Mouse (Mus musculus) hindbrain, embryonic 14.5 days (tissue): ENCODE measurements around the gene Chrd. TPM values are rescaled to one million over a fixed set of nuclear protein-coding genes. Genes with fewer than 3 reads are reported as not detected.

Experiments
- ATAC-seq: fragments of 200-750 bp; cut with Nextera tagmentation; 2 replicates; pipeline ENCODE4 v1.8.0; 2017; ENCODE audit warnings: moderate number of reproducible peaks, mild to moderate bottlenecking, moderate TSS enrichment, moderate library complexity; ENCODE audit not compliant: low FRiP score
- DNase-seq: peaks from one replicate; pipeline ENCODE4 v3.0.0-alpha.2; 2015; ENCODE audit warnings: low spot score
- H3K27ac ChIP-seq: fragments of 300-500 bp; sonication (generic); 2 replicates; pipeline ENCODE4 v1.5.1; 2014; ENCODE audit warnings: mild to moderate bottlenecking, moderate library complexity
- H3K27me3 ChIP-seq: fragments of 300-500 bp; sonication (generic); 2 replicates; pipeline ENCODE4 v1.6.1; 2014; ENCODE audit warnings: mild to moderate bottlenecking, low read length, mixed read lengths; ENCODE audit not compliant: control insufficient read depth, insufficient read depth
- H3K36me3 ChIP-seq: fragments of 300-500 bp; sonication (generic); replicated peaks from 2 replicates; pipeline ENCODE4 v1.6.1; 2014; ENCODE audit not compliant: control insufficient read depth, insufficient read depth
- H3K4me1 ChIP-seq: fragments of 300-500 bp; sonication (generic); replicated peaks from 2 replicates; pipeline ENCODE4 v1.6.1; 2014; ENCODE audit warnings: antibody characterized with exemption, low read length, mixed read lengths; ENCODE audit not compliant: control insufficient read depth, insufficient read depth
- H3K4me2 ChIP-seq: fragments of 300-500 bp; sonication (generic); replicated peaks from 2 replicates; pipeline ENCODE4 v1.6.1; 2014; ENCODE audit warnings: mild to moderate bottlenecking, moderate library complexity
- H3K4me3 ChIP-seq: fragments of 300-500 bp; sonication (generic); replicated peaks from 2 replicates; pipeline ENCODE4 v1.5.1; 2014; ENCODE audit warnings: mild to moderate bottlenecking, low read length
- H3K9ac ChIP-seq: fragments of 300-500 bp; sonication (generic); 2 replicates; pipeline ENCODE4 v1.6.1; 2014
- H3K9me3 ChIP-seq: fragments of 300-500 bp; sonication (generic); 2 replicates; pipeline ENCODE4 v1.6.1; 2016; ENCODE audit warnings: low read length; ENCODE audit not compliant: control insufficient read depth
- WGBS: fragments of 180-500 bp; shearing (Covaris S2); extraction: QIAGEN DNeasy Blood & Tissue Kit; methylation state at CpG from one replicate; pipeline ENCODE4 v1.1.7; 2014; 5-methylcytosine and 5-hydroxymethylcytosine counted together
- polyA plus RNA-seq: library from polyadenylated mRNA; unstranded; fragments of >200 nt; fragmentation: Nextera tagmentation; extraction: Ambion mirVana; gene quantifications from 2 replicates; pipeline ENCODE4 v1.2.1, GENCODE M21; 2014

Chrd gene
- polyA plus RNA-seq, 1 experiment from 2014 or later: 7.3 TPM

- 1% methylated on average over 66 of the region's 68 CpGs for WGBS
- peak; percentile 85 for ATAC-seq
Observed at GRCm38 (mm10) chr16:20715976-20716840, 16.7 kb upstream of the Chrd start.

GRCm38 (mm10) chr16:20716841-20717180 lies 16.1 kb upstream of the Chrd start:
- H3K27ac ChIP-seq: peak overlapping the region; percentile 88
- DNase-seq (no peak), ATAC-seq (peak; percentile 19)
- WGBS: 1% methylated on average over 8 of the region's 8 CpGs
- H3K9me3 ChIP-seq: no peaks in the 10 kb centered on the region
- peak overlapping the region; percentile 92 for H3K4me2 ChIP-seq
- peaks cover 36% of the 10 kb centered on the region for H3K4me1 ChIP-seq
- H3K36me3 ChIP-seq: peaks cover 41% of the 10 kb centered on the region
- H3K27me3 ChIP-seq: no peaks in the 10 kb centered on the region
- peak overlapping the region; percentile 72 for H3K9ac ChIP-seq
- peak overlapping the region; percentile 52 for H3K4me3 ChIP-seq

More at GRCm38 (mm10) chr16:20715976-20716840, 16.7 kb upstream of the Chrd start:
- Histone ChIP-seq H3K4me3 (peak overlapping the region; percentile 52), H3K9me3 (no peaks in the 10 kb centered on the region), H3K9ac (peak overlapping the region; percentile 72), H3K4me2 (peak overlapping the region; percentile 92), H3K27ac (peak overlapping the region; percentile 88), H3K36me3 (peaks cover 41% of the 10 kb centered on the region), H3K4me1 (peaks cover 36% of the 10 kb centered on the region), H3K27me3 (no peaks in the 10 kb centered on the region)
- DNase-seq: peak; percentile 73

- Histone ChIP-seq H3K9me3 (no peaks in the 10 kb centered on the region), H3K4me2 (peak within 1 kb of the TSS; percentile 92), H3K27me3 (no peaks in the 10 kb centered on the region), H3K4me1 (peaks cover 36% of the 10 kb centered on the region), H3K36me3 (peaks cover 41% of the 10 kb centered on the region), H3K27ac (peak within 1 kb of the TSS; percentile 88), H3K4me3 (peak within 1 kb of the TSS; percentile 52), H3K9ac (peak within 1 kb of the TSS; percentile 72)
- DNase-seq (peak; percentile 92), ATAC-seq (peak; percentile 84)
- WGBS: under 1% methylated on average over 61 of the region's 62 CpGs
Observed at GRCm38 (mm10) chr16:20717181-20717977, 15.5 kb upstream of the Chrd start, which contains the start of the genes Polr2h and Clcn2. Gene Polr2h, plus strand, starts transcription at chr16:20717665. Gene Clcn2, minus strand, starts transcription at chr16:20717746.

GRCm38 (mm10) chr16:20717978-20718670 lies 14.8 kb upstream of the Chrd start:
- H3K27me3 ChIP-seq: no peaks in the 10 kb centered on the region
- H3K4me2 ChIP-seq: peak overlapping the region; percentile 92
- no peak; the same call in 1 of the 2 replicates for ATAC-seq

GRCm38 (mm10) chr16:20721808-20722207 lies 11.1 kb upstream of the Chrd start:
- H3K4me2 ChIP-seq: no peak overlapping the region
- H3K27me3 ChIP-seq: no peaks in the 10 kb centered on the region
- DNase-seq: no peak
- no peak overlapping the region for H3K27ac ChIP-seq
- ATAC-seq: no peak
- H3K36me3 ChIP-seq: peaks cover 34% of the 10 kb centered on the region
- 89% methylated on average over 10 of the region's 10 CpGs for WGBS
- H3K4me1 ChIP-seq: peaks cover 9% of the 10 kb centered on the region
- no peaks in the 10 kb centered on the region for H3K9me3 ChIP-seq
- H3K4me3 ChIP-seq: no peak overlapping the region
- H3K9ac ChIP-seq: no peak overlapping the region

More at GRCm38 (mm10) chr16:20717978-20718670, 14.8 kb upstream of the Chrd start:
- DNase-seq: no peak
- H3K27ac ChIP-seq: peak overlapping the region; percentile 88; the same call in 1 of the 2 replicates
- 4% methylated on average over 18 of the region's 18 CpGs for WGBS
- H3K36me3 ChIP-seq: peaks cover 38% of the 10 kb centered on the region
- peak overlapping the region; percentile 52 for H3K4me3 ChIP-seq
- no peaks in the 10 kb centered on the region for H3K9me3 ChIP-seq
- peak overlapping the region; percentile 72 for H3K9ac ChIP-seq
- peaks cover 35% of the 10 kb centered on the region for H3K4me1 ChIP-seq

- peaks cover 34% of the 10 kb centered on the region for H3K36me3 ChIP-seq
- peaks cover 9% of the 10 kb centered on the region for H3K4me1 ChIP-seq
- ATAC-seq (no peak), DNase-seq (no peak)
- WGBS: 83% methylated on average over 4 of the region's 4 CpGs
- no peak overlapping the region for H3K27ac ChIP-seq
- no peak overlapping the region for H3K4me3 ChIP-seq
- H3K4me2 ChIP-seq: no peak overlapping the region
- no peaks in the 10 kb centered on the region for H3K9me3 ChIP-seq
- H3K27me3 ChIP-seq: no peaks in the 10 kb centered on the region
- no peak overlapping the region for H3K9ac ChIP-seq
Observed at GRCm38 (mm10) chr16:20722736-20723135, 10.2 kb upstream of the Chrd start.

GRCm38 (mm10) chr16:20723247-20723646 lies 9.7 kb upstream of the Chrd start:
- Histone ChIP-seq H3K4me1 (peaks cover 9% of the 10 kb centered on the region), H3K9ac (no peak overlapping the region), H3K27me3 (no peaks in the 10 kb centered on the region), H3K9me3 (no peaks in the 10 kb centered on the region), H3K36me3 (peaks cover 34% of the 10 kb centered on the region), H3K27ac (no peak overlapping the region), H3K4me3 (no peak overlapping the region), H3K4me2 (no peak overlapping the region)
- no peak for DNase-seq
- 75% methylated on average over 4 of the region's 4 CpGs for WGBS
- ATAC-seq: no peak

GRCm38 (mm10) chr16:20724338-20724748 lies 8.6 kb upstream of the Chrd start:
- Histone ChIP-seq H3K9ac (no peak overlapping the region), H3K4me3 (no peak overlapping the region)
- 33% methylated on average over 5 of the region's 5 CpGs for WGBS

More at GRCm38 (mm10) chr16:20724338-20724748, 8.6 kb upstream of the Chrd start:
- H3K4me1 ChIP-seq: 0 out of 2 replicates have a peak, but pooled peaks cover 2% of the 10 kb centered on the region
- peaks cover 34% of the 10 kb centered on the region for H3K36me3 ChIP-seq
- H3K27me3 ChIP-seq: no peaks in the 10 kb centered on the region
- no peak overlapping the region for H3K4me2 ChIP-seq
- no peaks in the 10 kb centered on the region for H3K9me3 ChIP-seq
- H3K27ac ChIP-seq: no peak overlapping the region
- DNase-seq (peak; percentile 64), ATAC-seq (peak; percentile 71)
